Mouse (Mus musculus) intestine, postnatal 0 days (tissue): ENCODE results near the gene Ilvbl. TPM values are rescaled to one million over a fixed set of nuclear protein-coding genes. Genes with fewer than 3 reads are reported as not detected.
"Not testable (repeated sequence)": the region's sequence is repeated elsewhere in the genome, so short reads cannot be mapped to it uniquely, and the experiment has no call there.

Source experiments
- ATAC-seq: fragments of 200-750 bp; cut with Nextera tagmentation; 2 replicates; pipeline ENCODE4 v1.8.0; 2017; ENCODE audit warnings: mild to moderate bottlenecking, moderate TSS enrichment, moderate library complexity
- H3K27ac ChIP-seq: fragments of 300-500 bp; sonication (generic); 2 replicates; pipeline ENCODE4 v1.5.1; 2014; ENCODE audit warnings: mild to moderate bottlenecking, low read depth, low read length, moderate library complexity
- H3K27me3 ChIP-seq: fragments of 300-500 bp; sonication (generic); replicated peaks from 2 replicates; pipeline ENCODE4 v1.6.1; 2014; ENCODE audit warnings: low read length, mixed read lengths; ENCODE audit not compliant: control insufficient read depth, insufficient read depth
- H3K36me3 ChIP-seq: fragments of 300-500 bp; sonication (generic); 2 replicates; pipeline ENCODE4 v1.6.1; 2014; ENCODE audit warnings: mild to moderate bottlenecking, moderate library complexity; ENCODE audit not compliant: control insufficient read depth, insufficient read depth
- H3K4me1 ChIP-seq: fragments of 300-500 bp; sonication (generic); replicated peaks from 2 replicates; pipeline ENCODE4 v1.6.1; 2014; ENCODE audit warnings: antibody characterized with exemption, low read length, mixed read lengths; ENCODE audit not compliant: control insufficient read depth, insufficient read depth
- H3K4me2 ChIP-seq: fragments of 300-500 bp; sonication (generic); replicated peaks from 2 replicates; pipeline ENCODE4 v1.6.1; 2014; ENCODE audit warnings: low read depth, mild to moderate bottlenecking, moderate library complexity
- H3K4me3 ChIP-seq: fragments of 300-500 bp; sonication (generic); 2 replicates; pipeline ENCODE4 v1.5.1; 2014; ENCODE audit warnings: low read depth, low read length
- H3K9ac ChIP-seq: fragments of 300-500 bp; sonication (generic); 2 replicates; pipeline ENCODE4 v1.6.1; 2014; ENCODE audit warnings: mild to moderate bottlenecking, low read depth, low read length
- H3K9me3 ChIP-seq: fragments of 300-500 bp; sonication (generic); 2 replicates; pipeline ENCODE4 v1.6.1; 2016; ENCODE audit warnings: mixed run types; ENCODE audit not compliant: control insufficient read depth
- CTCF ChIP-seq: sonication (generic); IDR thresholded peaks from 2 replicates; pipeline ENCODE4 v1.5.1; 2016; ENCODE audit warnings: low read depth, mild to moderate bottlenecking, control low read depth, antibody characterized with exemption, moderate library complexity
- WGBS: fragments of 180-500 bp; shearing (Covaris S2); extraction: QIAGEN DNeasy Blood & Tissue Kit; methylation state at CpG from one replicate; pipeline ENCODE4 v1.1.7; 2014; 5-methylcytosine and 5-hydroxymethylcytosine counted together
- microRNA-seq: library from miRNA; unstranded; fragments of <30 nt; microRNA quantifications from one replicate; pipeline ENCODE4, GENCODE M21; 2016
- polyA plus RNA-seq: library from polyadenylated mRNA; unstranded; fragments of >200 nt; fragmentation: Nextera tagmentation; extraction: Ambion mirVana; gene quantifications from 2 replicates; pipeline ENCODE4 v1.2.1, GENCODE M21; 2015

The Ilvbl gene
- polyA plus RNA-seq, 1 experiment from 2014 or later: 92.8 TPM

GRCm38 (mm10) chr10:78617974-78618373 lies 43.8 kb downstream of the Ilvbl start, which contains the start of gene Olfr1357:
Olfr1357 (minus strand) TSS chr10:78618074.
- 94% methylated on average over 1 of the region's 1 CpGs for WGBS

GRCm38 (mm10) chr10:78623143-78623542 lies 49.0 kb downstream of the Ilvbl start:
- not testable (repeated sequence) for H3K4me3 ChIP-seq, H3K36me3 ChIP-seq, H3K9ac ChIP-seq, H3K9me3 ChIP-seq, H3K27ac ChIP-seq, ATAC-seq, H3K4me1 ChIP-seq, H3K27me3 ChIP-seq, H3K4me2 ChIP-seq
- WGBS: 66% methylated on average over 3 of the region's 3 CpGs

More at GRCm38 (mm10) chr10:78617974-78618373, 43.8 kb downstream of the Ilvbl start, which contains the start of gene Olfr1357:
- Histone ChIP-seq H3K9me3 (no peaks in the 10 kb centered on the region), H3K4me2 (no peak within 1 kb of the TSS), H3K4me3 (no peak within 1 kb of the TSS), H3K9ac (no peak within 1 kb of the TSS), H3K27ac (no peak within 1 kb of the TSS), H3K27me3 (no peaks in the 10 kb centered on the region), H3K4me1 (no peaks in the 10 kb centered on the region), H3K36me3 (no peaks in the 10 kb centered on the region)
- no peak for ATAC-seq
- TF ChIP-seq CTCF: no peak

GRCm38 (mm10) chr10:78630194-78630593 lies 56.0 kb downstream of the Ilvbl start:
- no peak overlapping the region for H3K9ac ChIP-seq
- no peaks in the 10 kb centered on the region for H3K9me3 ChIP-seq
- no peak for ATAC-seq
- no peak for TF ChIP-seq CTCF
- H3K4me3 ChIP-seq: no peak overlapping the region
- 69% methylated on average over 4 of the region's 4 CpGs for WGBS
- no peak overlapping the region for H3K4me2 ChIP-seq
- H3K27ac ChIP-seq: no peak overlapping the region
- H3K27me3 ChIP-seq: 0 out of 2 replicates have a peak, but pooled peaks cover 3% of the 10 kb centered on the region
- H3K4me1 ChIP-seq: no peaks in the 10 kb centered on the region
- H3K36me3 ChIP-seq: no peaks in the 10 kb centered on the region

- no peak for ATAC-seq
- no peak overlapping the region for H3K9ac ChIP-seq
- peak; percentile 87 for TF ChIP-seq CTCF
Observed at GRCm38 (mm10) chr10:78632311-78632710, 58.2 kb downstream of the Ilvbl start.

More at GRCm38 (mm10) chr10:78632311-78632710, 58.2 kb downstream of the Ilvbl start:
- no peaks in the 10 kb centered on the region for H3K9me3 ChIP-seq
- no peaks in the 10 kb centered on the region for H3K4me1 ChIP-seq
- H3K4me3 ChIP-seq: no peak overlapping the region
- WGBS: 10% methylated on average over 6 of the region's 6 CpGs
- H3K4me2 ChIP-seq: no peak overlapping the region
- 0 out of 2 replicates have a peak, but pooled peaks cover 3% of the 10 kb centered on the region for H3K27me3 ChIP-seq
- no peak overlapping the region for H3K27ac ChIP-seq
- H3K36me3 ChIP-seq: no peaks in the 10 kb centered on the region

Small RNA genes within 50 kb of the gene (microRNA-seq; reads per million reads assigned to microRNA genes)
- gene Gm27541: not detected

Other genes with a start within 250 kb of the Ilvbl start
- gene Agpat3, start 221.9 kb upstream of the Ilvbl start, polyA plus RNA-seq: 277 and 284 TPM in 2 replicates
- 141 and 148 TPM in 2 replicates for gene Rrp1, start 161.3 kb upstream of the Ilvbl start, polyA plus RNA-seq
- gene Cstb, start 148.7 kb upstream of the Ilvbl start, polyA plus RNA-seq: 1,208 and 1,296 TPM in 2 replicates
- gene Pdxk, start 109.4 kb upstream of the Ilvbl start, polyA plus RNA-seq: 22.8 and 26.5 TPM in 2 replicates
- not detected in 2 replicates for gene Olfr1358, start 56.9 kb upstream of the Ilvbl start, polyA plus RNA-seq
- 6.2 and 6.5 TPM in 2 replicates for gene Syde1, start 17.6 kb downstream of the Ilvbl start, polyA plus RNA-seq
- gene Olfr1357, start 43.7 kb downstream of the Ilvbl start, polyA plus RNA-seq: not detected in 2 replicates
- 0.10 and 0.30 TPM in 2 replicates for gene Casp14, start 143.9 kb downstream of the Ilvbl start, polyA plus RNA-seq
- gene Ccdc105, start 178.7 kb downstream of the Ilvbl start, polyA plus RNA-seq: not detected in 2 replicates
- 0.38 and 0.51 TPM in 2 replicates for gene Slc1a6, start 206.2 kb downstream of the Ilvbl start, polyA plus RNA-seq